Mouse (Mus musculus) brain, embryonic 14.5 days (tissue): ENCODE measurements around the gene Phospho1.

Experiments
- CTCF ChIP-seq: fragments of 200-500 bp; IDR thresholded peaks from 2 replicates; pipeline ENCODE4 v1.5.1; 2012; ENCODE audit warnings: inconsistent platforms, mild to moderate bottlenecking, moderate library complexity, borderline replicate concordance; ENCODE audit not compliant: insufficient read depth, insufficient read length; ENCODE audit errors: extremely low read depth
- POLR2A ChIP-seq: fragments of 200-500 bp; IDR thresholded peaks from 2 replicates; pipeline ENCODE4 v1.6.1; 2012; ENCODE audit warnings: mild to moderate bottlenecking, inconsistent platforms, borderline replicate concordance; ENCODE audit not compliant: poor library complexity, insufficient read depth, insufficient read length, severe bottlenecking; ENCODE audit errors: extremely low read depth

DNA sequence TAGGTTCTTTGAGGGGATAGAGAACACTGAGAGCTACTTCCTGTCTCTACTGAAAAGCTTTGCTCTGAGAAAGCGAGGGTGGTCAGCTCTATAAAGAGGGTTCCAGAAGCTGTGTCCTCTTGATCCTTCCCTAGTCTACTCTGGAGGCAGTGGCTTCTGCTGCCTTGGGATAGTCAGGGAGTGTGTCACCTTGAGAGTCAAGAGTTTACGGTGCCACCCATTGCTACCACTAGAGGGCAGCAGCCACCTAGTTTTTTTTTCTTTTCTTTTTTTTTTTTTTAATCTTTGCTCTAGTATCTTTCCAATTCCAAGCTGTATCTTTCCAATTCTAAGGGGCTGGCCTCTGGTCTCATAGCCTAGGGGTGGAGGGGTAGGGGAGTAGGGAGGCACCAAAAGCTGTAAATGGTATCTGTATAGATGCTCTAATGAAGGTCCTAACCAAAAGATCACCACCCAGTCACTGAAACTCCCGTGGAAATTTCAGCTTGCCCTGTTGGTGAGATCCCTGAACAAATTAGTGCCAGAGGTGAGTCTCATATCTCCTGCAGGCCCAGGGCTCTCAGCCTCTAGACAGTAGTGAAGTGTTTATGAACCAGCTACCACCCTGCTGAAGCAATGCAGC is 3.3 kb downstream of the Phospho1 start:
- TF ChIP-seq POLR2A (no peak), CTCF (peak; percentile 68)
